8 mouse cellular contexts compared by ENCODE assay signal in the genomic region with DNA sequence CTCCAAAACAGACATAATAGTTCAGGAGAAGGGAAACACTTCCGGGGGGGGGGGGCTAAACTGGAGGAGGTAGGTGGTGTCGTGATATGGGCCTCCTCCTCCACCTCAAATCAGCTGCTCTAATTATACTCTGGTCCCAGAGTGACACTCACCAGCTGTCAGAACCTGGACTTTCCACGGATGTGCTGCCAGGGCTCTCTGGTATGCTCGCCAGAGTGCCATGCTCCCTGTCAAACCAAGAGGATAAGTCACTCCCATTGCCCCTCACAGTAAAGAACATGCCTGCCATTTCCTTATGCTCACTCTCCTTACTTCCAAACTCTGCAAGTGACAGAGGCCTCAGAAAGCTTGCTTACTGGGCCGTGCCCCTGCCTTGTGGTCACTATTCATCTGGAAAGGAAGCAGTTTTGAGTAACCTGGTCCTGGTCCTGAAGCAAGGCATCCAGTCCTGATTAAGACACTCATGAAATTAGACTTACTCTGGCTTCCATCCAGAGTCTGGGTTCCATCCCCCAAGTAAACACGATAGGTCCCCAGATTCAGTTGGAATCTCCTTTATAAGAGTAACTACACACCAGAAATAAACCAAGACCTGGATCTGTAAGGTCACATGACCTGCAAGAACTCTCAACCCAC. TPM values are rescaled to one million over a fixed set of nuclear protein-coding genes. Genes with fewer than 3 reads are reported as not detected.
DNase-seq lines count a peak whose midpoint lies in the region; ATAC-seq and TF ChIP-seq lines count a peak whose summit lies in the region.

No protein-coding gene starts in this region.

- H3K9ac ChIP-seq in forebrain, postnatal 0 days = peak overlapping the region; percentile 73
- peak overlapping the region; percentile 81 for H3K9ac ChIP-seq in hindbrain, embryonic 16.5 days (ENCODE audit: low read depth, low read length)

- no peak overlapping the region for H3K27ac ChIP-seq in spleen, adult 2 months (ENCODE audit: insufficient read depth, low read length)
- no peak overlapping the region for H3K27ac ChIP-seq in forebrain, postnatal 0 days (ENCODE audit: low read depth, low read length)
- H3K27ac ChIP-seq in hindbrain, embryonic 16.5 days (ENCODE audit: low read depth, low read length) = peak overlapping the region; percentile 77

- no peak for DNase-seq in spleen, adult 2 months (ENCODE audit: low read depth in 1 of 2, low spot score in 2 of 2)
- no peak for DNase-seq in spleen, adult 12 weeks (ENCODE audit: low spot score)
- DNase-seq in forebrain, postnatal 0 days = no peak
- no peak for DNase-seq in T-cell, adult 2 months (ENCODE audit: low spot score)
- no peak for DNase-seq in layer of hippocampus, adult 8-10 months (ENCODE audit: low spot score in 2 of 2)

- no peaks in the 10 kb centered on the region for H3K27me3 ChIP-seq in spleen, adult 2 months (ENCODE audit: control insufficient read depth, insufficient read depth, low read length)
- H3K27me3 ChIP-seq in forebrain, postnatal 0 days (ENCODE audit: insufficient read depth, low read length) = no peaks in the 10 kb centered on the region
- no peaks in the 10 kb centered on the region for H3K27me3 ChIP-seq in hindbrain, embryonic 16.5 days (replicated peaks; ENCODE audit: control insufficient read depth, insufficient read depth, low read length)

- H3K4me3 ChIP-seq in spleen, adult 2 months (ENCODE audit: extremely low read depth, insufficient read depth, insufficient read length) = peak overlapping the region; percentile 90
- H3K4me3 ChIP-seq in forebrain, postnatal 0 days (ENCODE audit: low read depth, low read length) = peak overlapping the region; percentile 63
- H3K4me3 ChIP-seq in hindbrain, embryonic 16.5 days (ENCODE audit: low read length) = peak overlapping the region; percentile 72

- TF ChIP-seq POLR2A in spleen, adult 2 months (IDR thresholded peaks at IDR 0.05; ENCODE audit: low read depth, low read length) = no peak

- H3K36me3 ChIP-seq in spleen, adult 2 months (ENCODE audit: control insufficient read depth, insufficient read depth, low read length) = peaks cover 15% of the 10 kb centered on the region
- H3K36me3 ChIP-seq in forebrain, postnatal 0 days (ENCODE audit: insufficient read depth) = peaks cover 16% of the 10 kb centered on the region
- H3K36me3 ChIP-seq in hindbrain, embryonic 16.5 days (ENCODE audit: control insufficient read depth, insufficient read depth, low read length) = peaks cover 19% of the 10 kb centered on the region

- H3K4me1 ChIP-seq in spleen, adult 2 months (ENCODE audit: control insufficient read depth, insufficient read depth, insufficient read length) = peaks cover 4% of the 10 kb centered on the region; the same call in 1 of the 2 replicates
- peaks cover 7% of the 10 kb centered on the region; the same call in 1 of the 2 replicates for H3K4me1 ChIP-seq in forebrain, postnatal 0 days (ENCODE audit: insufficient read depth)
- H3K4me1 ChIP-seq in hindbrain, embryonic 16.5 days (ENCODE audit: control insufficient read depth, insufficient read depth, low read depth, low read length) = peaks cover 11% of the 10 kb centered on the region

- peak overlapping the region; percentile 75 for H3K4me2 ChIP-seq in forebrain, postnatal 0 days (ENCODE audit: low read depth)
- peak overlapping the region; percentile 81 for H3K4me2 ChIP-seq in hindbrain, embryonic 16.5 days (ENCODE audit: low read length)

- TF ChIP-seq CTCF in spleen, adult 2 months (IDR thresholded peaks at IDR 0.05; ENCODE audit: extremely low read depth, insufficient read depth, insufficient read length, insufficient replicate concordance) = no peak
- no peak for TF ChIP-seq CTCF in forebrain, postnatal 0 days (IDR thresholded peaks at IDR 0.05; ENCODE audit: low read depth)

- H3K9me3 ChIP-seq in forebrain, postnatal 0 days (ENCODE audit: low read length) = no peaks in the 10 kb centered on the region
- no peaks in the 10 kb centered on the region for H3K9me3 ChIP-seq in hindbrain, embryonic 16.5 days (ENCODE audit: control insufficient read depth, low read length)

- WGBS in spleen, adult 2 months = 43% methylated on average over 6 of the region's 6 CpGs
- 38% methylated on average over 6 of the region's 6 CpGs for WGBS in forebrain, postnatal 0 days
- 38% methylated on average over 6 of the region's 6 CpGs for WGBS in hindbrain, embryonic 16.5 days

- peak; percentile 9; the same call in 1 of the 2 replicates for ATAC-seq in forebrain, postnatal 0 days
- ATAC-seq in hindbrain, embryonic 16.5 days = peak; percentile 48
- peak; percentile 17; the same call in 1 of the 2 replicates for ATAC-seq in megakaryocyte, adult 5-6 weeks (ENCODE audit: poor library complexity, severe bottlenecking)
- ATAC-seq in activated CD4-positive, CD25-positive, alpha-beta regulatory T cell, adult 4 months = no peak

RNA-seq across cellular contexts. Expression of a gene that starts 0.4 kb away (rescaled TPM):
- polyA plus RNA-seq in spleen, adult 2 months (2012; rRNA removed) = 32.0 and 34.9 TPM in 2 replicates
- 40.0 and 51.5 TPM in 2 replicates for total RNA-seq in forebrain, postnatal 0 days (2014; rRNA removed)
- polyA plus RNA-seq in forebrain, postnatal 0 days (2015; fragmentation: Nextera tagmentation; extraction: Ambion mirVana) = 27.4 and 38.7 TPM in 2 replicates
- 56.1 and 61.1 TPM in 2 replicates for polyA plus RNA-seq in hindbrain, embryonic 16.5 days (2015; fragmentation: Nextera tagmentation; extraction: Ambion mirVana)
- total RNA-seq in megakaryocyte, adult 5-6 weeks (2015) = 30.3 and 40.5 TPM in 2 replicates
- total RNA-seq in megakaryocyte, adult 5-6 weeks (2017) = 26.1 and 27.0 TPM in 2 replicates
- polyA plus RNA-seq in activated CD4-positive, CD25-positive, alpha-beta regulatory T cell, adult 4 months (2017; shearing (Covaris generic)) = 10 to 100 TPM; 44.0 to 44.5 TPM
- 10 to 100 TPM; 53.4 to 61.1 (median 59.8) TPM for total RNA-seq in layer of hippocampus, adult 8-10 months (2022)

RNA-seq across cellular contexts. Expression of a gene that starts 15.0 kb away (rescaled TPM):
- not detected in 2 replicates for polyA plus RNA-seq in spleen, adult 2 months (2012; rRNA removed)
- not detected in 2 replicates for total RNA-seq in forebrain, postnatal 0 days (2014; rRNA removed)
- not detected in 2 replicates for polyA plus RNA-seq in forebrain, postnatal 0 days (2015; fragmentation: Nextera tagmentation; extraction: Ambion mirVana)
- not detected in 2 replicates for polyA plus RNA-seq in hindbrain, embryonic 16.5 days (2015; fragmentation: Nextera tagmentation; extraction: Ambion mirVana)
- total RNA-seq in megakaryocyte, adult 5-6 weeks (2015) = not detected in 2 replicates
- not detected in 2 replicates for total RNA-seq in megakaryocyte, adult 5-6 weeks (2017)
- polyA plus RNA-seq in activated CD4-positive, CD25-positive, alpha-beta regulatory T cell, adult 4 months (2017; shearing (Covaris generic)) = not detected
- not detected for total RNA-seq in layer of hippocampus, adult 8-10 months (2022)

RNA-seq across cellular contexts. Expression of a gene that starts 26.1 kb away (rescaled TPM):
- polyA plus RNA-seq in spleen, adult 2 months (2012; rRNA removed) = 1.4 and 2.1 TPM in 2 replicates
- 6.4 and 9.3 TPM in 2 replicates for total RNA-seq in forebrain, postnatal 0 days (2014; rRNA removed)
- 1.4 and 2.1 TPM in 2 replicates for polyA plus RNA-seq in forebrain, postnatal 0 days (2015; fragmentation: Nextera tagmentation; extraction: Ambion mirVana)
- polyA plus RNA-seq in hindbrain, embryonic 16.5 days (2015; fragmentation: Nextera tagmentation; extraction: Ambion mirVana) = 2.1 and 2.2 TPM in 2 replicates
- 0.22 and 1.3 TPM in 2 replicates for total RNA-seq in megakaryocyte, adult 5-6 weeks (2015)
- 0.29 TPM in 1 of 2 replicates, not detected in the other for total RNA-seq in megakaryocyte, adult 5-6 weeks (2017)
- 1 to 10 TPM; 1.6 to 2.3 TPM for polyA plus RNA-seq in activated CD4-positive, CD25-positive, alpha-beta regulatory T cell, adult 4 months (2017; shearing (Covaris generic))
- 1 to 10 TPM; 1.3 to 4.9 (median 3.1) TPM for total RNA-seq in layer of hippocampus, adult 8-10 months (2022)

RNA-seq across cellular contexts. Expression of a gene that starts 26.3 kb away (rescaled TPM):
- polyA plus RNA-seq in spleen, adult 2 months (2012; rRNA removed) = 47.3 and 48.9 TPM in 2 replicates
- total RNA-seq in forebrain, postnatal 0 days (2014; rRNA removed) = 36.8 and 49.8 TPM in 2 replicates
- 36.2 and 52.9 TPM in 2 replicates for polyA plus RNA-seq in forebrain, postnatal 0 days (2015; fragmentation: Nextera tagmentation; extraction: Ambion mirVana)
- polyA plus RNA-seq in hindbrain, embryonic 16.5 days (2015; fragmentation: Nextera tagmentation; extraction: Ambion mirVana) = 51.6 and 63.2 TPM in 2 replicates
- 58.8 and 63.2 TPM in 2 replicates for total RNA-seq in megakaryocyte, adult 5-6 weeks (2015)
- total RNA-seq in megakaryocyte, adult 5-6 weeks (2017) = 43.0 and 43.1 TPM in 2 replicates
- 10 to 100 TPM; 64.6 to 66.3 TPM for polyA plus RNA-seq in activated CD4-positive, CD25-positive, alpha-beta regulatory T cell, adult 4 months (2017; shearing (Covaris generic))
- total RNA-seq in layer of hippocampus, adult 8-10 months (2022) = 10 to 100 TPM; 63.0 to 87.0 (median 67.8) TPM

RNA-seq across cellular contexts. Expression of a gene that starts 37.1 kb away (rescaled TPM):
- not detected in 2 replicates for polyA plus RNA-seq in spleen, adult 2 months (2012; rRNA removed)
- total RNA-seq in forebrain, postnatal 0 days (2014; rRNA removed) = not detected in 2 replicates
- polyA plus RNA-seq in forebrain, postnatal 0 days (2015; fragmentation: Nextera tagmentation; extraction: Ambion mirVana) = not detected in 2 replicates
- 1.00 TPM in 1 of 2 replicates, not detected in the other for polyA plus RNA-seq in hindbrain, embryonic 16.5 days (2015; fragmentation: Nextera tagmentation; extraction: Ambion mirVana)
- not detected in 2 replicates for total RNA-seq in megakaryocyte, adult 5-6 weeks (2015)
- not detected in 2 replicates for total RNA-seq in megakaryocyte, adult 5-6 weeks (2017)
- polyA plus RNA-seq in activated CD4-positive, CD25-positive, alpha-beta regulatory T cell, adult 4 months (2017; shearing (Covaris generic)) = not detected
- not detected for total RNA-seq in layer of hippocampus, adult 8-10 months (2022)
